Mouse (Mus musculus) monocyte, adult 59 days (primary cell): ENCODE data around the gene Olfr830. TPM values are rescaled to one million over a fixed set of nuclear protein-coding genes. Genes with fewer than 3 reads are reported as not detected.

Experiments
- total RNA-seq, 2 experiments: library from RNA; stranded (reverse); gene quantifications; one replicate each; pipeline ENCODE4 v1.2.4; 2023

The Olfr830 gene
- not detected for total RNA-seq

GRCm38 (mm10) chr9:18874393-18874792 lies at the start of gene Olfr830:
Olfr830 (plus strand) TSS chr9:18874693.

GRCm38 (mm10) chr9:18854633-18855032 lies 19.9 kb upstream of the Olfr830 start, which contains the start of gene Olfr829:
Olfr829 (plus strand) TSS chr9:18854933.

Other genes with a start within 250 kb of the Olfr830 start
- gene Muc16, start 200.2 kb upstream of the Olfr830 start, total RNA-seq = under 1 TPM; 0.39 to 0.68 TPM
- not detected for gene Olfr24, start 110.7 kb upstream of the Olfr830 start, total RNA-seq
- gene Olfr828, start 55.2 kb upstream of the Olfr830 start, total RNA-seq = not detected
- gene Olfr829, start 19.8 kb upstream of the Olfr830 start, total RNA-seq = not detected
- not detected for gene Olfr832, start 62.4 kb downstream of the Olfr830 start, total RNA-seq
- not detected for gene Olfr834, start 113.3 kb downstream of the Olfr830 start, total RNA-seq
- gene Olfr835, start 158.0 kb downstream of the Olfr830 start, total RNA-seq = not detected
- gene Olfr836, start 245.7 kb downstream of the Olfr830 start, total RNA-seq = not detected